Mouse (Mus musculus): Measurements from ENCODE around the gene Dnajc6. TPM values are rescaled to one million over a fixed set of nuclear protein-coding genes. Genes with fewer than 3 reads are reported as not detected.

The Dnajc6 gene
- polyA plus RNA-seq, 1 experiment from 2014 or later = 1.2 TPM

DNA sequence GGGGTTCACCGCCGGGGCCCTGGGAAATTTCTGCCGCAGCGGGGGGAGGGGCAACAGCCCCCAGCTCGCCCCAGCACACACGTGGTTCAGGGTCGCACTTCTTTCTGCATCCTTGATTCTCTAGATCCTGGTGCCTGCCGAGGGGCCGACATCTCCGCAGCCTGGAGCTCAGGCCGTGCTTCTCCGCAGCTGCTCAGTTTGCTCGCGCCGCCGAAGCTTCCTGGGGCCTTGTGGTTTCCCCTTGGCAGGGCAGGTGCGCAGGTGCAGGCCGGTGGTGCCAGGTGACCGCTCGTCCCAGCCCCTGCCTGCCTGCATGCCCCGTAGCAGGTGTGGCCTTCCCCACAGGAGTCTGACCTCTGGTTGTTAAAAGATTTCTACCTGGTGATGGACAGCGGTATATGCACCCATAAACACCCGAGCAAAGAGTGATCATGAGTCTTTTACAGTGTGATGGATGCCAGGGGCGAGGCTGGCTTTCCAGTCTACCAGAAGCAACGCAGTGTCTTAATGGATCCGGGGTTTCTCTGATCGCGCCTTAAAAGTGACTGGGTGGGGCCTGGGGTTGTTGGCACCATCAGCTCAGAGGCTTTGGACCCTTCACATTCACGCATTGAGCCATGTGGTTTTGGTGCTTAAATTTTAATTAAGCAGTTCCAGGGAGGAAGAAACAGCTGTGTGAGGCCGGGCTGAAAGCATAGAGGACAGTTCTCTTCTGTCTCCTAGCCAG, 12.6 kb downstream of the Dnajc6 start:
- H3K27ac ChIP-seq (replicated peaks) = peak overlapping the region; percentile 63
- no peaks in the 10 kb centered on the region for H3K36me3 ChIP-seq
- H3K27me3 ChIP-seq (ENCODE audit: low read depth, poor library complexity, severe bottlenecking) = peaks cover 34% of the 10 kb centered on the region
- peak; percentile 49 for DNase-seq (ENCODE audit: low spot score)
- peaks cover 36% of the 10 kb centered on the region for H3K4me1 ChIP-seq
- WGBS = 5% methylated on average over 30 of the region's 30 CpGs
- no peaks in the 10 kb centered on the region for H3K9me3 ChIP-seq (replicated peaks)
- peak overlapping the region; percentile 61 for H3K4me3 ChIP-seq

DNA sequence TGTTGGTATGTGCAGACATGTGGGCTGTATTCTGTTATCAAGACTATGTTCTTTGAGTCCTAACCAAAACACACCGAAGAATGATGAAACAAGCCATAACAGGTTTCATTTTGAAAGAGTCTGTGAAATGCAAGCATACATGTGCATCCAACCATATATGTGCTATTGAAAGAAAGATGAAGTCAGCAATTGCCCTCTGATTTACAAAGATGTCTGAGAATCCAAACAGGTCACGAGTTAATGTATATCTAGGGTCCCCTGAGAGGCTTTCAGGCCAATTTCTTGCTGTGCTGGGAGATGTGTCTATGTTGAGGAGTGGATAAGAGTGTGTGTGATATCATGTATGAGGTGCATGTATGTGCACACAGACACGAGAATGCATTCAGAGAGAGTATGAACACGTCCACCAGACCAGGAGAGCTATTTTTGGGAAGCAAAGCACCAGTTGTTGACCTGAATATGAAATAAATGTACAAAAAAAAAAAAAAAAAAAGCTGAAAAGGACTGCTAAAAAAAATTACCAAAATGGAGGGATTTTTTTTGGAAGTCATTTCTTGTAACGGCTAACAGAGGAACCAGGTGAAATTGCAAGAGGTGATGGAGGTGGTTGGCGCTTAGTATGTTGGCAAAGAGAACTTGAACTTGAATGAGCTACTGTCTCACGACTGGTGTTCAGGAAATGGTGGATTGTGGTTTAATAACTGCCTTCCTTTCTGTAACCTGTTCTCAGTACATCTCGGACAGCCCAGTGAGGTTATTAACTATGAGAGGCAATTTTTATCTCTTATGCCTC, 13.9 kb downstream of the Dnajc6 start:
- DNase-seq (ENCODE audit: low spot score) = no peak
- peaks cover 33% of the 10 kb centered on the region for H3K27me3 ChIP-seq (ENCODE audit: low read depth, poor library complexity, severe bottlenecking)
- 89% methylated on average over 8 of the region's 8 CpGs for WGBS
- no peaks in the 10 kb centered on the region for H3K36me3 ChIP-seq
- no peaks in the 10 kb centered on the region for H3K9me3 ChIP-seq (replicated peaks)
- H3K4me3 ChIP-seq = no peak overlapping the region
- peaks cover 25% of the 10 kb centered on the region for H3K4me1 ChIP-seq
- no peak overlapping the region for H3K27ac ChIP-seq (replicated peaks)

GRCm38 (mm10) chr4:101510904-101511210, 14.4 kb downstream of the Dnajc6 start:
- H3K27ac ChIP-seq (replicated peaks) = no peak overlapping the region
- no peaks in the 10 kb centered on the region for H3K9me3 ChIP-seq (replicated peaks)
- 89% methylated on average over 5 of the region's 5 CpGs for WGBS
- H3K36me3 ChIP-seq = no peaks in the 10 kb centered on the region
- peaks cover 27% of the 10 kb centered on the region for H3K27me3 ChIP-seq (ENCODE audit: low read depth, poor library complexity, severe bottlenecking)
- H3K4me3 ChIP-seq = no peak overlapping the region
- H3K4me1 ChIP-seq = peaks cover 22% of the 10 kb centered on the region
- DNase-seq (ENCODE audit: low spot score) = no peak

DNA sequence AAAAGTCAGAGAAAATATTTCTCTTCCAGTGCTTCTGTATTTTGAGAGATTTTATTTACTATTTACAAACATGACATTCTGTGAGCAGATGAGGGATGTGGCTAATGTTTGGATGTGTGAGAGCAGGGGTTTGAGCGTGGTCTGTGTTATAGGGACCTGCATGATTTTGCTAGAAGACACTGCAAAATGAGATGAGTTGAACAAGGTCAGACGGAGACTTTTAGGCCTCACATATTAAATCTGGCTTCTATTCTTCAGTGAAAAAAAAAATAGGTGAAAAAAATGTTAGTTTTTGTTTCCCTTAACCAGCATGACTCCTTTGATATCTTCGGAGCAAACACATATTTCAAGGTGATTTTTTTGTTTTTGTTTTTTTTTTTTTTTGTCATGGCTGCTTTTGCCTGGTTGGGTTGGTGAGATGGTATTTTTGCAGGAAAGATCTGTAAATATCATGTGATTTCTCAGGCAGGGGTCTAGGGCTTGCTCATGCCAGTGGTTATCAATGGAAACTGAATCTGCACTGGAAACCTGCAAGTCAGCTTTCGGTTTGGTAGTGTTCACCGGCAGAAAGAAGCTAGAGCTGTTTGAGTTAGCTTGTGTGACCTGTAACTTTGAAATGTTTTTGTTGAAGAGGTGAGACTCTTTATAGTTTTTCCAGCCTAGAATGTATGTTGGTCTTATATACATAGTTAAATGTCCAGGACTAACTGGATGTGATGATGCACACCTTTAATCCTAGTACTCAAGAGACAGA, 15.5 kb downstream of the Dnajc6 start:
- H3K4me3 ChIP-seq = no peak overlapping the region
- no peaks in the 10 kb centered on the region for H3K9me3 ChIP-seq (replicated peaks)
- no peak for DNase-seq (ENCODE audit: low spot score)
- WGBS = 90% methylated on average over 5 of the region's 5 CpGs
- H3K27me3 ChIP-seq (ENCODE audit: low read depth, poor library complexity, severe bottlenecking) = peaks cover 25% of the 10 kb centered on the region
- no peaks in the 10 kb centered on the region for H3K36me3 ChIP-seq
- peaks cover 22% of the 10 kb centered on the region for H3K4me1 ChIP-seq
- H3K27ac ChIP-seq (replicated peaks) = no peak overlapping the region

DNA sequence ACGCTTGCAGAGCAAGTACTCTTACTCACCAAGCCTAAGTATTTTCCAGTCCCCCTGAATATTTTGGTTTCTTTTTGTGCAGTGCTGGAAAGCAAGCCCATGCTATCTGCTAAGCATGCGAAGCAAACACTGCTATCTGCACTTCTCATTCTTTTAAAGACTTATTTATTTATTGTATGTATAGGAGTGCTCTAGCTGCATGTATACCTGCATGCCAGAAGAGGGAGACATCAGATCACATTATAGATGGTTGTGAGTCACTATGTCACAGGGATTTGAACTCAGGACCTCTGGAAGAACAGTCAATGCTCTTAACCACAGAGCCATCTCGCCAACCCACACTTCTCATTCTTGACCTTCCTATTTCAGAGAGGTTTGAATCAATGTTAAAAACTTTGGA, 16.8 kb downstream of the Dnajc6 start:
- Histone ChIP-seq H3K27ac (replicated peaks) (no peak overlapping the region), H3K27me3 (ENCODE audit: low read depth, poor library complexity, severe bottlenecking) (peaks cover 18% of the 10 kb centered on the region), H3K36me3 (no peaks in the 10 kb centered on the region), H3K4me3 (no peak overlapping the region), H3K9me3 (replicated peaks) (no peaks in the 10 kb centered on the region), H3K4me1 (peaks cover 14% of the 10 kb centered on the region)
- whole genome bisulfite sequencing = 91% methylated on average over 3 of the region's 3 CpGs
- DNase-seq (ENCODE audit: low spot score) = no peak

DNA sequence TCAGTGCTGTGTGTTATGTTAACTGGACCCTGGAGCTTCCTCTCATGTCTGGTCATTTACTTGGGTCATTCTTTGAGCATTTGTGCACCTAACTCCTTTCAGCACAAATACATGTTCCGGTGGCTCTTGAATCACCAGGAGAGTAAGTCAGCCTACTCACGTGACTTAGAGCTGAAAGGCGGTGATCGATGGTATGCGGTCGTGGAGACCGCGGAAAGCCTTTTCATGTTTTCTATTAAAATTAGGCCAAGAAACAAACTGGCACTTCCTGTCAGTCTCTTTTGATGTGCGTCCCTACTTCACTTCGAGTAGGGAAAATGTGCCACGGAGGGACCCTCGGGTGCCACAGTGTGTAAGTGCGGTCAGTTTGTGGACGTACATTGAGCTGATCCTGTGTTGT, 19.4 kb downstream of the Dnajc6 start:
- DNase-seq (ENCODE audit: low spot score) = no peak
- WGBS = 96% methylated on average over 14 of the region's 14 CpGs
- no peak overlapping the region for H3K4me3 ChIP-seq

GRCm38 (mm10) chr4:101516434-101517168, 20.2 kb downstream of the Dnajc6 start:
- no peak for DNase-seq (ENCODE audit: low spot score)
- Histone ChIP-seq H3K27me3 (ENCODE audit: low read depth, poor library complexity, severe bottlenecking) (no peaks in the 10 kb centered on the region), H3K4me3 (no peak overlapping the region), H3K9me3 (replicated peaks) (no peaks in the 10 kb centered on the region), H3K27ac (replicated peaks) (no peak overlapping the region), H3K36me3 (no peaks in the 10 kb centered on the region), H3K4me1 (no peaks in the 10 kb centered on the region)
- 90% methylated on average over 17 of the region's 17 CpGs for WGBS

More for the DNA sequence above, 19.4 kb downstream of the Dnajc6 start:
- no peak overlapping the region for H3K27ac ChIP-seq (replicated peaks)
- no peaks in the 10 kb centered on the region for H3K9me3 ChIP-seq (replicated peaks)
- no peaks in the 10 kb centered on the region for H3K27me3 ChIP-seq (ENCODE audit: low read depth, poor library complexity, severe bottlenecking)
- H3K36me3 ChIP-seq = no peaks in the 10 kb centered on the region
- no peaks in the 10 kb centered on the region for H3K4me1 ChIP-seq

DNA sequence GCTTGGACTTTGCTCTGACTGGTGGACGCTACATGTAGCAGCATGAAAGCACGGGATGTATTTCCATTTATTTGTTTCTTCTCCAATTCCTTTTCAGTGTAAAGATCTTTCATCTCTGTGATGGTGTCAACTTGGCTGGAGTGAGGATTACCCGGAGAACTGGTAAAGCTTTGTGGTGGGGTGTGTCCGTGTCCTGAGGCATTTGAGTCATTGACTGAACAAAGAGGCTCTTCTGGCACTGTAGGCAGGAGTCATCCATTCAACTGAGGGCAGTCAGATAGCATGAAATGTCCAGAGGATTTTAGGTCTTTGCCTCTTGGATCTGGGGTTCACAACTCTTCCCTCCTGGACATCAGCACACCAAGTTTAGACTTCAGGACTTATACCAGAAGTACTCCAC, 35.5 kb downstream of the Dnajc6 start:
- WGBS = 85% methylated on average over 4 of the region's 4 CpGs
- no peaks in the 10 kb centered on the region for H3K9me3 ChIP-seq (replicated peaks)
- no peaks in the 10 kb centered on the region for H3K36me3 ChIP-seq

GRCm38 (mm10) chr4:101540516-101540915, 44.1 kb downstream of the Dnajc6 start:
- no peaks in the 10 kb centered on the region for H3K9me3 ChIP-seq (replicated peaks)
- H3K27me3 ChIP-seq (ENCODE audit: low read depth, poor library complexity, severe bottlenecking) = no peaks in the 10 kb centered on the region
- no peak overlapping the region for H3K27ac ChIP-seq (replicated peaks)
- H3K36me3 ChIP-seq = no peaks in the 10 kb centered on the region
- no peak overlapping the region for H3K4me3 ChIP-seq
- H3K4me1 ChIP-seq = no peaks in the 10 kb centered on the region
- no peak for DNase-seq (ENCODE audit: low spot score)
- WGBS = 80% methylated on average over 4 of the region's 4 CpGs

More for the DNA sequence above, 35.5 kb downstream of the Dnajc6 start:
- Histone ChIP-seq H3K27ac (replicated peaks) (no peak overlapping the region), H3K4me1 (no peaks in the 10 kb centered on the region), H3K27me3 (ENCODE audit: low read depth, poor library complexity, severe bottlenecking) (no peaks in the 10 kb centered on the region), H3K4me3 (no peak overlapping the region)
- DNase-seq (ENCODE audit: low spot score) = no peak

- WGBS = under 1% methylated on average over 33 of the region's 33 CpGs
- peak; percentile 38 for DNase-seq (ENCODE audit: low spot score)
- Histone ChIP-seq H3K27me3 (ENCODE audit: low read depth, poor library complexity, severe bottlenecking) (peaks cover 57% of the 10 kb centered on the region), H3K4me3 (peak overlapping the region; percentile 69), H3K4me1 (peaks cover 19% of the 10 kb centered on the region), H3K36me3 (no peaks in the 10 kb centered on the region), H3K27ac (replicated peaks) (peak overlapping the region; percentile 67; the same call in 1 of the 2 replicates), H3K9me3 (replicated peaks) (no peaks in the 10 kb centered on the region)
These were observed 53.6 kb downstream of the Dnajc6 start for GRCm38 (mm10) chr4:101549958-101550591.

GRCm38 (mm10) chr4:101550671-101551161, 54.3 kb downstream of the Dnajc6 start:
- no peaks in the 10 kb centered on the region for H3K9me3 ChIP-seq (replicated peaks)
- peaks cover 19% of the 10 kb centered on the region for H3K4me1 ChIP-seq
- under 1% methylated on average over 33 of the region's 33 CpGs for WGBS
- DNase-seq (ENCODE audit: low spot score) = peak; percentile 61
- no peaks in the 10 kb centered on the region for H3K36me3 ChIP-seq
- H3K4me3 ChIP-seq = peak overlapping the region; percentile 69
- peaks cover 57% of the 10 kb centered on the region for H3K27me3 ChIP-seq (ENCODE audit: low read depth, poor library complexity, severe bottlenecking)
- peak overlapping the region; percentile 67; the same call in 1 of the 2 replicates for H3K27ac ChIP-seq (replicated peaks)

- H3K27ac ChIP-seq (replicated peaks) = no peak overlapping the region
- H3K36me3 ChIP-seq = no peaks in the 10 kb centered on the region
- no peaks in the 10 kb centered on the region for H3K9me3 ChIP-seq (replicated peaks)
- H3K4me1 ChIP-seq = peaks cover 19% of the 10 kb centered on the region
- 11% methylated on average over 4 of the region's 4 CpGs for WGBS
- H3K4me3 ChIP-seq = peak overlapping the region; percentile 69
- no peak for DNase-seq (ENCODE audit: low spot score)
- peaks cover 57% of the 10 kb centered on the region for H3K27me3 ChIP-seq (ENCODE audit: low read depth, poor library complexity, severe bottlenecking)
These were observed 55.0 kb downstream of the Dnajc6 start for GRCm38 (mm10) chr4:101551425-101551824.
